Mouse (Mus musculus) ovary, adult 18-20 months (tissue): ENCODE data around the gene Srl.

ENCODE experiments used
- DNase-seq: peaks from one replicate; pipeline ENCODE4 v3.0.0; 2022; ENCODE audit warnings: low spot score, mixed read lengths

Gene Srl

GRCm38 (mm10) chr16:4519157-4519556, 22.5 kb downstream of the Srl start:
- DNase-seq = no peak

- DNase-seq = no peak
Observed at GRCm38 (mm10) chr16:4517906-4518305, 23.7 kb downstream of the Srl start.

- no peak for DNase-seq
Observed at GRCm38 (mm10) chr16:4514383-4514782, 27.2 kb downstream of the Srl start.

GRCm38 (mm10) chr16:4512661-4513438, 28.8 kb downstream of the Srl start:
- peak; percentile 73 for DNase-seq

- no peak for DNase-seq
Observed at GRCm38 (mm10) chr16:4511371-4511770, 30.2 kb downstream of the Srl start.

GRCm38 (mm10) chr16:4506181-4506580, 35.4 kb downstream of the Srl start:
- DNase-seq = no peak

- no peak for DNase-seq
Observed at GRCm38 (mm10) chr16:4503495-4503894, 38.1 kb downstream of the Srl start.

- no peak for DNase-seq
Observed at GRCm38 (mm10) chr16:4502568-4502967, 39.0 kb downstream of the Srl start.

- DNase-seq = no peak
Observed at GRCm38 (mm10) chr16:4501703-4502102, 39.9 kb downstream of the Srl start.

GRCm38 (mm10) chr16:4500598-4501385, 40.8 kb downstream of the Srl start:
- DNase-seq = no peak

- peak; percentile 34 for DNase-seq
Observed at GRCm38 (mm10) chr16:4497762-4498607, 43.6 kb downstream of the Srl start.

- no peak for DNase-seq
Observed at GRCm38 (mm10) chr16:4496470-4496869, 45.1 kb downstream of the Srl start.

- peak; percentile 54 for DNase-seq
Observed at GRCm38 (mm10) chr16:4495861-4496260, 45.8 kb downstream of the Srl start.

- no peak for DNase-seq
Observed at GRCm38 (mm10) chr16:4492777-4493563, 48.6 kb downstream of the Srl start.

GRCm38 (mm10) chr16:4489114-4489624, 52.4 kb downstream of the Srl start:
- peak; percentile 76 for DNase-seq

GRCm38 (mm10) chr16:4480616-4481265, 60.9 kb downstream of the Srl start:
- no peak for DNase-seq

GRCm38 (mm10) chr16:4477591-4478215, 63.9 kb downstream of the Srl start:
- no peak for DNase-seq

GRCm38 (mm10) chr16:4474882-4475803, 66.5 kb downstream of the Srl start:
- DNase-seq = peak; percentile 87
